Mouse (Mus musculus): ENCODE measurements at regions not wholly inside any gene's neighbourhood (a gene's known extent, or its start where the extent isn't known, plus 50 kb on each side); places are given as distances from the start of the nearest gene placed in this dataset.

- no peak for DNase-seq (ENCODE audit: low read depth, low spot score)
Measured at GRCm38 (mm10) chr13:28575202-28575851, 318.0 kb downstream of the Gm11361 start.

GRCm38 (mm10) chr13:28573364-28573763 is 316.0 kb downstream of the Gm11361 start:
- no peak for DNase-seq (ENCODE audit: low read depth, low spot score)

- no peak for DNase-seq (ENCODE audit: low read depth, low spot score)
Measured at GRCm38 (mm10) chr13:28572448-28572847, 315.1 kb downstream of the Gm11361 start.

GRCm38 (mm10) chr13:28571716-28572115 is 314.4 kb downstream of the Gm11361 start:
- DNase-seq (ENCODE audit: low read depth, low spot score) = no peak

- no peak for DNase-seq (ENCODE audit: low read depth, low spot score)
Measured at GRCm38 (mm10) chr13:28563585-28563984, 306.3 kb downstream of the Gm11361 start.

GRCm38 (mm10) chr13:28560081-28560480 is 302.8 kb downstream of the Gm11361 start:
- no peak for DNase-seq (ENCODE audit: low read depth, low spot score)

DNA sequence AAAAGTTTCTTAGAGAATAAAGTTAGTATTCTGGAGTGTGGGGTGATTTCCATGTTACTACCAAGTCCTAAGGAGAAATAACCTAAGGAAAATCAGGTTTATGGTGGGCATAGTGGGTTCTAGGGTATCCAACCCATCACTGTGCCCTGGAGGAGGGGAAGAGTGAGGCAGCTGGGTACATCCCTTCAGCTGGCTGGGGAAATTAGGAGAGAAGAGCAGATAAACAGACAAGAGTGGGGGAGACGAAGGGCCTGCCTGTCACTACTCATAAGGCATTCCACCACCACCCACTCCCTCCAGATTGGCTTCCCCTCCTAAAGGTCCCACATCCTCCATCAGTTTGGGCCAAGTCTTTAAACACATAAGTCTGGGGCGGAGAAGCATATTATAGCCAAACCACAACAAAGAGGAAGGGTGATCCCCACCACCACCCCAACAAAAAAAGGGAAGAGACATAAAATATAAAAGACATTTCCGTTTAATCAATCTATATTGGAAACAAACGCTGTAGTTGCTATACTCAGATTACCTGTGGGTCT is 299.8 kb downstream of the Gm11361 start:
- DNase-seq (ENCODE audit: low read depth, low spot score) = no peak

GRCm38 (mm10) chr13:28556385-28556938 is 299.1 kb downstream of the Gm11361 start:
- DNase-seq (ENCODE audit: low read depth, low spot score) = no peak

GRCm38 (mm10) chr13:28554143-28554830 is 297.0 kb downstream of the Gm11361 start:
- no peak for DNase-seq (ENCODE audit: low read depth, low spot score)

DNA sequence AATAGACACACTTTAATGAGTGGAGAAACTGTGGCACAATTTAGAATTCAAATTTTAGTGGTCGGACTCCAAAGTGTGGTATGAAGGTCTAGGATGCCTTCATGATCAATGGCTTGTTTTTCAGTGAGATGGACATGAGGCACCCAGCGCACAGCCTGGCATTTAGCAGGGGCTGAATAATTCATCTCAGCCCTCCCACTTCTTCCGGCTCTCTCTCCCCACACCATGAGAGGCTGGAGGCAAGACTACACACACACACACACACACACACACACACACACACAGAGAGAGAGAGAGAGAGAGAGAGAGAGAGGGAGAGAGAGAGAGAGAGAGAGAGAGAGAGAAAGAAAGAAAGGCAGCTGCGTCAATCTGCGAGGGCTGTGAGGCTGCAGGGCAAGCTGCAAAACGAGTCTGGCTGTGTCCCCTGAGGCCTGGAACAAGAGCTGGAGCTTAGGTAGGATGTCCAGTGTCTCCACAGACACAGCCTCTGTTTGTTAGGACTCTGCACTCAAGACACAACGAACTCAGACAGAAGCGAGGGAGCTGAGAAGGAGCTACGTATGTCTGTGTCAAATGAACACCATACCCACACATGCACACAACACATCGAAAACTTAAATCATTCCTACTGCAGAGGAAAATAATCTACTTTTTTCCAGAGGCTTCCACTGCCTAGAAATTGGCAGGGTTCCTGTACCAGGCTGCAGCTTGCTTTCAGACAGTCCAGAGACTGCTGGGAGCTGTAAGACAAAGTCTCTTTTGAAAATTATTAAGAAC is 295.8 kb downstream of the Gm11361 start:
- peak; percentile 66 for DNase-seq (ENCODE audit: low read depth, low spot score)

- no peak for DNase-seq (ENCODE audit: low read depth, low spot score)
Measured at GRCm38 (mm10) chr13:28551555-28551954, 294.2 kb downstream of the Gm11361 start.

- DNase-seq (ENCODE audit: low read depth, low spot score) = no peak
Measured at GRCm38 (mm10) chr13:28545797-28546196, 288.5 kb downstream of the Gm11361 start.

DNA sequence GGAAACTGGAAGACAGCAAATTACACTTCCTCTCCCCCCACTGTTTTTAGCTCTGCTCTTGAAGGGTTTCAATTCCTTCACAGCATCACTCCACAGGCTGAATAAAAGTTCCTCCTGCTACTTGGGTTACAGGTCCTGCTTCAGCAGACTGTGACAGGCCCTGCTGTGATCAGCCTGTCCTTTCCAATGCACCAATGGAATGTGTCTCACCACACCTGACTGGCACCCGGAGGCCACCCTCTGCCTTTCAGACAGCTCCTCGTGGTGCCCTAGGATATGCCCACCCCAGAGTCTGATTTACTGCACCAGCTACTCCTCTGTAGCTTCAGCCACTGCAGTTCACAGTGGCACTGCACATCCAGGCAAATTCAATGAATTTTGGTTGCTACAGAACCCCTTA is 288.0 kb downstream of the Gm11361 start:
- DNase-seq (ENCODE audit: low read depth, low spot score) = peak; percentile 35

- DNase-seq (ENCODE audit: low read depth, low spot score) = no peak
Measured at GRCm38 (mm10) chr13:28544819-28545180, 287.5 kb downstream of the Gm11361 start.

DNA sequence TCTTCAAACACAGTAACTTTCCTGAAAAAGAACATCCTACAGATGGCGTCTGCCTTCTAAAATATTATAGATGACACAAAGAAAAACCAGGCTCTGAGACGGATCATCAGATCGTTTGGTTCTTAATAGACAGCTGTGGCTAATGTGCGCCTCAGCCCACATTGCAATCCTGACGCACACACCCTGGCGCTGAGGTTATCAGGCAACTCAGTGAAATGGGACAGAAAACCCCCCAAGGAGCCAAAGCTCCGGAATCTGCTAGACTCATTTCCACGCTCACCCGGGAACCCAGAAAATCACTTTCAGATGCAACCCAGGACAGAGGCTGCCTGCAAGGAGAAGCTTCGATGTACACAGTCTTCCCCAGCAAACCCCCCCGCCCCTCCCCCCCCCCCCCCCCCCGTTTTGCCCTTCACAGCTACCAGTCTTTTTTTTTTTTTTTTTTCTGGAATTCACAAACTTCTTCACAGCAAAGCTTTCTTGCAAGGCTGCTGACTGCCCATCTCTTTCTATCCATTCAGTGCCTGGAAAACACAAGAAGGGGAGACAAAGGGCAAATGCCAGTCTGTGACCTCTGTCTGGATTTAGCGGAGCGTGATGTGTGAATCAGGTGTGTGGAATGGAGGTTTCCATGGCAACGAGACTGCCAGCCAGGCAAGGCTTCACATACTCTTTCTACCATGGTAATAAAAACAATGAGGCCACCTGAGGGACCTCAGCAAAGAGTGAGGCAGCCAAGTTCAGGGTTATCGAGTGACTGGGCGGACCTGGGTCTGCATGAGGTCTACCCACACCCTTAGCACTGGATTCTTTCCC is 286.9 kb downstream of the Gm11361 start:
- DNase-seq (ENCODE audit: low read depth, low spot score) = peak; percentile 64

DNA sequence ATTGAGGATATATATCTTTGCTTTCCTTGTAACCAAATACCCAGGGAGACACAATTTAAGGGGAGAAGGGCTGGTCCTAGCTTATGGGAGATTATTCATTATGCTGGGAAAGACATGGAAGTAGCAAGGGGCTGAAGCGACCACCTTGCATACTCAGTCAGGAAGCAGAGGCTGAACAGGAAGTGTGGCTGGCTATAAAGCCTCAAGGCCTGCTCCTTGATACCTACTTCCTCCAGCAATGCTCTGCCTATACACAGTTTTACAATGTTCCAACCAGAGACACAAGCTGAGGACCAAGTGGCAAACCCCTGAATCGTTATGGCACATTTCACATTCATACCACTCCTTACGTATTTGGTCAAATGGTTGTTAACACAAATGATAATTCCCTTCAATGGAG is 284.3 kb downstream of the Gm11361 start:
- no peak for DNase-seq (ENCODE audit: low read depth, low spot score)

DNA sequence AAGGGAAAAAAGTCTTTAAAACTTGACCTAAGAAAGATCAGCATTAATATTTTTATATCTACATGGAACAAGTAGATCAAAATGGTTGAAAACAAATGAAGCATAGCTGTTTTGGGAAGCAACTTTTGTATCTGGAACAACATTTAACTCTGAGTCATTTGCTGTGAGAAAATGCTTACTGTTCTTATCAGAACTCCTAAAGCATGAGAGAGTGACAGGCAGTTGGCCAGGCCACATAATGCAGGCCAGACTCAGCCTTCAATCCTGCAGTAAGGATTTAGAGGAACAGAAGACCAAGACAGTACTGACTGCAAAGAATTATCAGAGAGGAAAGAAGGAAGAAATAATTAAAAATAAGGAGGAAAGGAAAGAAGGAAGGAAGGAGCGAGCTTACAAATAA is 275.8 kb downstream of the Gm11361 start:
- DNase-seq (ENCODE audit: low read depth, low spot score) = no peak

- peak; percentile 39 for DNase-seq (ENCODE audit: low read depth, low spot score)
Measured at GRCm38 (mm10) chr13:28532278-28532677, 274.9 kb downstream of the Gm11361 start.

DNA sequence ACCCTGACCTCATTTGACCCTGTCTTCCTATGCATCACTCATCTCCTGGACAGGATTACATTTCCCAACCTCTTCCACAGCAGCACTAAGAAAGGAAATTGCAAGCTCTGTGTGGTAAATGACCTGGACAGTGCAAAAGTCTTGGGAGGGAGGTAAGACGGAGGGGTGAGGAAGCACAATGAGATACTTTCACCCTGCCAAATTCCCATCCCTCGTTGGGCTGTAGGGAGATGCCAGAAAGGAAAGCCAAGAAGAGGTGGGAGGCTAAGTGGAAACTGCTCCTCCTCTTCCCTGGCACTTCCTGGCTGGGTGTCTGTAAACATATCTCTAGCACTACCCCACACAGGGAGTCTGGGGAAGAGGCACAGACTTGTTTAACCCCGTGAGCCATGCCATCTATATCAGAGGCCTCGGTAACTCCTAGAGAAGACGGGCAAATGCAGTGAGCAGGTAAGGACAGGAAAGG is 274.2 kb downstream of the Gm11361 start:
- DNase-seq (ENCODE audit: low read depth, low spot score) = no peak

DNA sequence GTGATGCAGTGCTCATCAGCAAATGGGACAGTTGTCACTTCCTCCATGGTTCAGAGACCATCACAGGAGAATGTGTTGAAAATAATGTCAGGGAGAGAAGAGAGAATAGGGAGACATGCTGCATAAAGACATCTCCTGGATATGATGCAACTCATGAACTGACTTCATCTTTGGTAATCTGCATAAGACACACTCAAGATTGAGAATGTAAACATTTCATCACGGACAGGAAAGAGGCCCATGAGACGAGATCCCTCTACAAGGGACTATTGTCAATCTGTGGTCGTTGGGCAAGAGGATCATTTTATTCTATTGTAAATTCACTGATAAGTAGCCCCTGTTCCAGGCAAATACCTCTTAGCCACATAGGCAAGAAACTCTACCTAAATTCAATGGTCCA is 273.6 kb downstream of the Gm11361 start:
- no peak for DNase-seq (ENCODE audit: low read depth, low spot score)

- peak; percentile 20 for DNase-seq (ENCODE audit: low read depth, low spot score)
Measured at GRCm38 (mm10) chr13:28528898-28529511, 271.7 kb downstream of the Gm11361 start.

Measured in brain, adult 2 months (tissue).